Mouse (Mus musculus) liver, embryonic 14.5 days (tissue): Measurements from ENCODE around the gene Ing5. TPM values are rescaled to one million over a fixed set of nuclear protein-coding genes. Genes with fewer than 3 reads are reported as not detected.

Experiments used
- ATAC-seq: fragments of 200-750 bp; cut with Nextera tagmentation; 2 replicates; pipeline ENCODE4 v1.8.0; 2017; ENCODE audit warnings: moderate number of reproducible peaks, mild to moderate bottlenecking, moderate library complexity; ENCODE audit not compliant: insufficient read depth
- DNase-seq, 3 experiments: peaks; one replicate each; pipeline ENCODE4 v3.0.0-alpha.2; 2012 to 2013; ENCODE audit warnings: low read depth in 3 of 3, low spot score in 3 of 3
- H3K27ac ChIP-seq: fragments of 300-500 bp; sonication (generic); 2 replicates; pipeline ENCODE4 v1.5.1; 2014; ENCODE audit warnings: moderate library complexity, mild to moderate bottlenecking, control low read depth, inconsistent platforms
- H3K27me3 ChIP-seq: fragments of 300-500 bp; sonication (generic); 2 replicates; pipeline ENCODE4 v1.6.1; 2014; ENCODE audit warnings: mild to moderate bottlenecking, low read length, moderate library complexity; ENCODE audit not compliant: control insufficient read depth, insufficient read depth
- H3K36me3 ChIP-seq: fragments of 300-500 bp; sonication (generic); replicated peaks from 2 replicates; pipeline ENCODE4 v1.6.1; 2014; ENCODE audit warnings: low read depth; ENCODE audit not compliant: control insufficient read depth, insufficient read depth
- H3K4me1 ChIP-seq, 2 experiments: fragments of 200-500 bp in 1 of 2; fragments of 300-500 bp in 1 of 2; sonication (generic) in 1 of 2; replicated peaks; 2 replicates each; pipeline ENCODE4 v1.6.1; 2012 to 2014; ENCODE audit warnings: antibody characterized with exemption in 1 of 2, inconsistent platforms in 1 of 2, low read length in 1 of 2; ENCODE audit not compliant: control insufficient read depth in 2 of 2, insufficient read depth in 2 of 2
- H3K4me2 ChIP-seq: fragments of 300-500 bp; sonication (generic); 2 replicates; pipeline ENCODE4 v1.6.1; 2014; ENCODE audit warnings: low read depth, mild to moderate bottlenecking, control low read depth, moderate library complexity
- H3K4me3 ChIP-seq, 2 experiments: fragments of 200-500 bp in 1 of 2; fragments of 300-500 bp in 1 of 2; sonication (generic) in 1 of 2; 2 replicates each; pipeline ENCODE4 v1.5.1; 2012 to 2014; ENCODE audit warnings: low read depth in 2 of 2, low read length in 2 of 2, mild to moderate bottlenecking in 2 of 2, control low read depth in 1 of 2, inconsistent platforms in 1 of 2, moderate library complexity in 1 of 2; ENCODE audit not compliant: insufficient read depth in 1 of 2
- H3K9ac ChIP-seq: fragments of 300-500 bp; sonication (generic); replicated peaks from 2 replicates; pipeline ENCODE4 v1.6.1; 2014; ENCODE audit warnings: mild to moderate bottlenecking, control low read depth, moderate library complexity
- H3K9me3 ChIP-seq: fragments of 300-500 bp; sonication (generic); 2 replicates; pipeline ENCODE4 v1.6.1; 2016; ENCODE audit warnings: low read length, mixed read lengths; ENCODE audit not compliant: control insufficient read depth
- CTCF ChIP-seq: IDR thresholded peaks from 2 replicates; pipeline ENCODE4 v1.5.1; 2016; ENCODE audit warnings: antibody characterized with exemption, low read depth, control low read depth
- EP300 ChIP-seq: IDR thresholded peaks from 2 replicates; pipeline ENCODE4 v1.6.1; 2016; ENCODE audit warnings: antibody characterized with exemption, low read depth
- WGBS: fragments of 180-500 bp; shearing (Covaris S2); extraction: QIAGEN DNeasy Blood & Tissue Kit; methylation state at CpG from one replicate; pipeline ENCODE4 v1.1.7; 2014; ENCODE audit not compliant: insufficient replicate concordance; 5-methylcytosine and 5-hydroxymethylcytosine counted together
- polyA plus RNA-seq, 2 experiments: library from polyadenylated mRNA; depleted of rRNA in 1 of 2; stranded (reverse) in 1 of 2; unstranded in 1 of 2; fragments of >200 nt; fragmentation: Nextera tagmentation in 1 of 2; extraction: Ambion mirVana in 1 of 2; gene quantifications; 2 replicates each; pipeline versions ENCODE4 v1.2.1 to v1.2.3; 2012 to 2014

The Ing5 gene
- polyA plus RNA-seq, 2 experiments, result 6.9 to 7.6 TPM

DNA sequence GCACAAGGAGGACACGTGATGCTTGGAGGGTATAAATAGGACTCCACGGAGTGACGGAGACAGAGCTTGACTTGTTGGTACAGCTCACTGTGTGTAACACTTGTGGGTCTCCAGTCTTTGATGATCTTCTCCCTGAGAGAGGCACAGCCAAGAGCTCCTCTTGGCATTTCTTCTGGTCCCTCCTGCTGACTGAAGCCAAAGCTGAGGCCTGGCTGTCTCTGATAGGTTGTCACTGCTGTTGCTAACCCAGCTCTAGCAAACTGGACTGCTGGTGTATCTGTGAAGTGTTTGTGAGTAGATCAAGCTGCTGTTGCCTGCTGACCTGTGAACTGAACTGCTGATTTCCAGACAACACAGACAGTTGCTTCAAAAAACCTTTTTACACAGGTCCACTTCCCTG is 33.9 kb upstream of the Ing5 start:
- H3K36me3 ChIP-seq, result peaks cover 24% of the 10 kb centered on the region
- H3K4me2 ChIP-seq, result no peak overlapping the region
- no peak overlapping the region for H3K4me3 ChIP-seq
- H3K27me3 ChIP-seq, result no peaks in the 10 kb centered on the region
- peaks cover 1 to 3% of the 10 kb centered on the region in 2 experiments; a peak in 2 of 4 replicates for H3K4me1 ChIP-seq
- no peak overlapping the region for H3K27ac ChIP-seq
- H3K9ac ChIP-seq, result no peak overlapping the region
- ATAC-seq (no peak), DNase-seq (no peak)
- TF ChIP-seq CTCF, result no peak
- no peak for TF ChIP-seq EP300
- H3K9me3 ChIP-seq, result no peaks in the 10 kb centered on the region
- WGBS, result 89% methylated on average over 3 of the region's 3 CpGs

- no peak for ATAC-seq
- 89% methylated on average over 5 of the region's 5 CpGs for WGBS
Observed at GRCm38 (mm10) chr1:93776686-93777085, 27.1 kb upstream of the Ing5 start.

DNA sequence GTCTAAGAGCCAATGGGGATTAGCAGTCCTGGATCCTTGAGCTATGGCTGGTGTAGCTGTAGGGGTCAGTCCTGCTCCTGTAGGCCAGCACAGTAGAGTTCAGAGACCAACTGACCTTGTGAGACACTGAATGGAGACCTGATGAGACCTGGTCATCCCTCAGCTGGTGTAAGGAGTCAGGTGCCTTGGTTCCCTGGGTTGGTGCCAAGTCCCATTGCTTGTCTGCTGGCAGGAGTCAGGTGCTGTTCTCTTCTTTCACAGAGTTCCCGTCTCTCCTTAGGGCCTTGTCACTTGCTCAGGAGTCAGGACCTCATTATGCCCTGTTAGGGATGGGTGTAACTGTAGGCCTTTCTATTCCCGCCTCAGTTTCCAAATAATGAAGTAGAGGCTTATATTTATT is 16.9 kb upstream of the Ing5 start:
- H3K27ac ChIP-seq, result no peak overlapping the region
- no peak overlapping the region for H3K9ac ChIP-seq
- ATAC-seq, result no peak
- DNase-seq, result no peak
- H3K4me3 ChIP-seq, result no peak overlapping the region
- 78% methylated on average over 2 of the region's 2 CpGs for WGBS
- no peaks in the 10 kb centered on the region for H3K4me1 ChIP-seq
- H3K27me3 ChIP-seq, result no peaks in the 10 kb centered on the region
- TF ChIP-seq CTCF, result no peak
- TF ChIP-seq EP300, result no peak
- no peaks in the 10 kb centered on the region for H3K9me3 ChIP-seq
- no peak overlapping the region for H3K4me2 ChIP-seq
- peaks cover 77% of the 10 kb centered on the region for H3K36me3 ChIP-seq

More at GRCm38 (mm10) chr1:93776686-93777085, 27.1 kb upstream of the Ing5 start:
- no peak overlapping the region for H3K4me2 ChIP-seq
- TF ChIP-seq EP300 (no peak), CTCF (no peak)
- H3K27me3 ChIP-seq, result no peaks in the 10 kb centered on the region
- no peaks in the 10 kb centered on the region for H3K9me3 ChIP-seq
- no peak overlapping the region for H3K27ac ChIP-seq
- no peak overlapping the region for H3K4me3 ChIP-seq
- H3K4me1 ChIP-seq, result no peaks in the 10 kb centered on the region
- H3K36me3 ChIP-seq, result peaks cover 56% of the 10 kb centered on the region
- no peak overlapping the region for H3K9ac ChIP-seq
- DNase-seq, result no peak

- WGBS, result 82% methylated on average over 8 of the region's 8 CpGs
- no peak overlapping the region for H3K4me3 ChIP-seq
- H3K36me3 ChIP-seq, result peaks cover 65% of the 10 kb centered on the region
- no peaks in the 10 kb centered on the region for H3K27me3 ChIP-seq
- no peak overlapping the region for H3K4me2 ChIP-seq
- no peak for TF ChIP-seq CTCF
- no peak for TF ChIP-seq EP300
- no peak overlapping the region for H3K9ac ChIP-seq
- DNase-seq (no peak), ATAC-seq (no peak)
- no peaks in the 10 kb centered on the region for H3K9me3 ChIP-seq
- no peak overlapping the region for H3K27ac ChIP-seq
- no peaks in the 10 kb centered on the region; a peak in 1 of 4 replicates for H3K4me1 ChIP-seq
Observed at GRCm38 (mm10) chr1:93794526-93794925, 9.2 kb upstream of the Ing5 start.

DNA sequence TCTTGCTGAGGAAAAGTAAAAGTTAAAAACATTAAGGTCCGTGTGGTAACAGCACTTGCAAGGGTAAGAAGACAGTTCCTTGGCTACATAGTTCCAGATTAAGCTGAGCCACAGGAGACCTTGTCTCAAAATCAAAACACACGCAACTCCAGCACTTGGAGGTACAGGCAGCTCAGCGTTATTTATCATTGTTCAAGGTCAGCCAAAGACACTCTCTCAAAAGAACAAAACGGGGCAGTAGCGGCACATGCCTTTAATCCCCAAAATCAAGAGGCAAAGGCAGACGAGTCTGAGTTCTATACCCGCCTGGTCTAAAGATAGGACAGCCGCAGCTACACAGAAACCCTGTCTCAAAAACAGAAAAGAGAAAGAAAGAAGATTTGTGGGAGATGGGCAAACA is 7.9 kb upstream of the Ing5 start:
- no peak overlapping the region for H3K4me2 ChIP-seq
- DNase-seq (no peak), ATAC-seq (no peak)
- WGBS, result 83% methylated on average over 8 of the region's 8 CpGs
- H3K9ac ChIP-seq, result no peak overlapping the region
- H3K4me3 ChIP-seq, result no peak overlapping the region
- no peak for TF ChIP-seq EP300
- TF ChIP-seq CTCF, result no peak
- H3K4me1 ChIP-seq, result peaks cover 2 to 4% of the 10 kb centered on the region in 2 experiments; a peak in 3 of 4 replicates
- H3K9me3 ChIP-seq, result no peaks in the 10 kb centered on the region
- H3K27ac ChIP-seq, result no peak overlapping the region
- H3K36me3 ChIP-seq, result peaks cover 68% of the 10 kb centered on the region
- H3K27me3 ChIP-seq, result no peaks in the 10 kb centered on the region
